Mouse (Mus musculus): ENCODE results near the gene Zfp69. TPM values are rescaled to one million over a fixed set of nuclear protein-coding genes. Genes with fewer than 3 reads are reported as not detected.

Gene Zfp69
- 6.1 and 6.6 TPM in 2 replicates for polyA plus RNA-seq (2014; fragmentation: Nextera tagmentation; extraction: Ambion mirVana)

DNA sequence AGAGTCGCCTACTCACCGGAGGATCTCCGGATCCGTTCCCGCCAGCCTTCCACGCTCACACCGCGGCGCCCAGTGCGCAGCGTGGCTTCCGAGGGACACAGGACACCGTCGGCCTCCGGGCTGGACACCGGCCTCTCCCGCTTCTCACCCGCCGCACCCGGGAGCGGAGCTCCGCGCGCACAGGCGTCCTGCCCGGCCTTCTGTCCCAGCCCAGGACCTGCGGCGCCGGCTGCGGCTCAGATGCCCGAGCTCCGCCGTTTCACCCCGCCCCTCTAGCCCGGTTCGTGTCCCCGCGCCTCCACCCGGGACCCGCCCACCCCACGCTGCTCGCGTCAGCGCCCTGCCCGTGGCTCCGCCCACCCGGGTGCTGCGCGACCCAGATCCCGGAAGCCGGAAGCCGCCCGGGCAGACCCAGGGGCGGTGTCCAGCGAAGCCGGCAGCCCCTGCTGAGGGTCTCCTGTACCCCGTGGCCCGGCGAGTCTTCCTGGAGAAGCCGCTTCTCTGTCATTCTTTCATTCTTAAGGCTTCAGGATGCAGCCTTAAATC, at the start of gene Zfp69:
Zfp69 (minus strand) TSS at position 272 of the 546 bp plus-strand sequence.
- H3K4me2 ChIP-seq (ENCODE audit: low read depth, low read length), result peak within 1 kb of the TSS; percentile 65
- H3K27ac ChIP-seq (replicated peaks; ENCODE audit: low read depth, low read length), result peak within 1 kb of the TSS; percentile 88
- peak within 1 kb of the TSS; percentile 80 for H3K4me3 ChIP-seq (ENCODE audit: low read depth, low read length)
- WGBS, result under 1% methylated on average over 22 of the region's 60 CpGs
- no peaks in the 10 kb centered on the region for H3K9me3 ChIP-seq (ENCODE audit: control insufficient read depth, low read length)
- H3K36me3 ChIP-seq (ENCODE audit: control insufficient read depth, insufficient read depth, low read length), result peaks cover 9% of the 10 kb centered on the region
- no peaks in the 10 kb centered on the region for H3K27me3 ChIP-seq (replicated peaks; ENCODE audit: control insufficient read depth, insufficient read depth, low read length)
- ATAC-seq (ENCODE audit: low read depth), result peak; percentile 98
- no peaks in the 10 kb centered on the region for H3K4me1 ChIP-seq (ENCODE audit: control insufficient read depth, insufficient read depth, low read length)
- peak; percentile 95 for DNase-seq (ENCODE audit: low spot score)
- peak within 1 kb of the TSS; percentile 86 for H3K9ac ChIP-seq (ENCODE audit: low read depth, low read length)

DNA sequence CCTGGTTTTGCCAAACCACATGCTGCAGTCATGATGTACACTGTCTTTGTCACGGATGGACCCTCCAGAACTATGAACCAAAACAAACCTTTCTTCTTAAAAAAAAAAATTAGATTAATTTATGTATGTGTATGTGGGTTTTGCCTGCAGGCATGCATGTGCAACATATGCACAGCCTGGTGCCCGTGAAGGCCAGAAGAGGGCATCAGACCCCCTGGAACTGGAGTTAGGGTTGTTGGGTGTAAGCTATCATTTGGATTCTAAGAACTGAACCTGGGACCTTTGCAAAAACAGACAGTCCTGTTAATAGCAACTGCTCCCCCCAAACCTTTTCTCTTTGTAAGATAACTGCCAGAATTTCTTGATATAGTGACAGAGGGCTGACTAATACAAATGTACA, 49.5 kb upstream of the Zfp69 start:
- H3K27me3 ChIP-seq (replicated peaks; ENCODE audit: control insufficient read depth, insufficient read depth, low read length), result no peaks in the 10 kb centered on the region
- no peak for DNase-seq (ENCODE audit: low spot score)
- H3K36me3 ChIP-seq (ENCODE audit: control insufficient read depth, insufficient read depth, low read length), result no peaks in the 10 kb centered on the region
- H3K9ac ChIP-seq (ENCODE audit: low read depth, low read length), result no peak overlapping the region
- no peak overlapping the region for H3K4me3 ChIP-seq (ENCODE audit: low read depth, low read length)
- ATAC-seq (ENCODE audit: low read depth), result no peak
- H3K9me3 ChIP-seq (ENCODE audit: control insufficient read depth, low read length), result no peaks in the 10 kb centered on the region
- H3K4me1 ChIP-seq (ENCODE audit: control insufficient read depth, insufficient read depth, low read length), result peaks cover 17% of the 10 kb centered on the region
- no peak overlapping the region for H3K4me2 ChIP-seq (ENCODE audit: low read depth, low read length)
- WGBS, result 85% methylated on average over 2 of the region's 2 CpGs
- H3K27ac ChIP-seq (replicated peaks; ENCODE audit: low read depth, low read length), result no peak overlapping the region

DNA sequence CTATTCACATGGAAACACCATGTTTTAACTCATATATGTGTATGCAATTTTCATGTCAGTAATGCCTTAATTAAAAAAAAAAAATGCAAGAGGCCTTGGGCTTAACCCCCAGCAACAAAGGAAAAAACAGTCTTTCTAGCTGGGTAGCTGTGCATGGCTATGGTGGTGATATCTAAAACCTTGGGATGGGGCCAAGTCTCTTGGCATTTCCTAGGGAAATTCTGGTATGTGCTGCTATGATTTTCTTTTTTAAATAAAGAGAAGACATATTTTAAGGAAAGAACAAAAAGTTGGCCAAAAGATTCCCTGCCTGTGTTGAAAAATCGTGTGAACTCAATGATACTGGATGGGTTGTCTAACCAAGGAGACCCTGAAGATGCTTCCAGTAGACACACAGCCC, 44.4 kb upstream of the Zfp69 start:
- H3K27me3 ChIP-seq (replicated peaks; ENCODE audit: control insufficient read depth, insufficient read depth, low read length), result no peaks in the 10 kb centered on the region
- H3K9me3 ChIP-seq (ENCODE audit: control insufficient read depth, low read length), result no peaks in the 10 kb centered on the region
- H3K9ac ChIP-seq (ENCODE audit: low read depth, low read length), result no peak overlapping the region
- WGBS, result 63% methylated on average over 1 of the region's 1 CpGs
- no peak overlapping the region for H3K4me2 ChIP-seq (ENCODE audit: low read depth, low read length)
- H3K27ac ChIP-seq (replicated peaks; ENCODE audit: low read depth, low read length), result no peak overlapping the region
- ATAC-seq (ENCODE audit: low read depth) (no peak), DNase-seq (ENCODE audit: low spot score) (peak; percentile 20)
- no peak overlapping the region for H3K4me3 ChIP-seq (ENCODE audit: low read depth, low read length)
- H3K4me1 ChIP-seq (ENCODE audit: control insufficient read depth, insufficient read depth, low read length), result peaks cover 10% of the 10 kb centered on the region; the same call in 1 of the 2 replicates
- no peaks in the 10 kb centered on the region for H3K36me3 ChIP-seq (ENCODE audit: control insufficient read depth, insufficient read depth, low read length)

- Histone ChIP-seq H3K4me2 (ENCODE audit: low read depth, low read length) (no peak overlapping the region), H3K4me1 (ENCODE audit: control insufficient read depth, insufficient read depth, low read length) (peaks cover 10% of the 10 kb centered on the region; the same call in 1 of the 2 replicates), H3K9ac (ENCODE audit: low read depth, low read length) (no peak overlapping the region), H3K27me3 (replicated peaks; ENCODE audit: control insufficient read depth, insufficient read depth, low read length) (no peaks in the 10 kb centered on the region), H3K27ac (replicated peaks; ENCODE audit: low read depth, low read length) (no peak overlapping the region), H3K9me3 (ENCODE audit: control insufficient read depth, low read length) (0 out of 2 replicates have a peak, but pooled peaks cover 6% of the 10 kb centered on the region), H3K4me3 (ENCODE audit: low read depth, low read length) (no peak overlapping the region), H3K36me3 (ENCODE audit: control insufficient read depth, insufficient read depth, low read length) (no peaks in the 10 kb centered on the region)
- 90% methylated on average over 1 of the region's 1 CpGs for WGBS
- DNase-seq (ENCODE audit: low spot score) (no peak), ATAC-seq (ENCODE audit: low read depth) (no peak)
Measured at GRCm38 (mm10) chr4:120993025-120993424, 41.5 kb upstream of the Zfp69 start.

- Histone ChIP-seq H3K9me3 (ENCODE audit: control insufficient read depth, low read length) (0 out of 2 replicates have a peak, but pooled peaks cover 6% of the 10 kb centered on the region), H3K4me2 (ENCODE audit: low read depth, low read length) (no peak overlapping the region), H3K27me3 (replicated peaks; ENCODE audit: control insufficient read depth, insufficient read depth, low read length) (no peaks in the 10 kb centered on the region), H3K27ac (replicated peaks; ENCODE audit: low read depth, low read length) (no peak overlapping the region), H3K4me3 (ENCODE audit: low read depth, low read length) (no peak overlapping the region), H3K4me1 (ENCODE audit: control insufficient read depth, insufficient read depth, low read length) (peaks cover 10% of the 10 kb centered on the region; the same call in 1 of the 2 replicates), H3K9ac (ENCODE audit: low read depth, low read length) (no peak overlapping the region), H3K36me3 (ENCODE audit: control insufficient read depth, insufficient read depth, low read length) (no peaks in the 10 kb centered on the region)
- 66% methylated on average over 2 of the region's 2 CpGs for WGBS
- no peak for DNase-seq (ENCODE audit: low spot score)
- ATAC-seq (ENCODE audit: low read depth), result no peak
Measured at GRCm38 (mm10) chr4:120992284-120992683, 40.8 kb upstream of the Zfp69 start.

DNA sequence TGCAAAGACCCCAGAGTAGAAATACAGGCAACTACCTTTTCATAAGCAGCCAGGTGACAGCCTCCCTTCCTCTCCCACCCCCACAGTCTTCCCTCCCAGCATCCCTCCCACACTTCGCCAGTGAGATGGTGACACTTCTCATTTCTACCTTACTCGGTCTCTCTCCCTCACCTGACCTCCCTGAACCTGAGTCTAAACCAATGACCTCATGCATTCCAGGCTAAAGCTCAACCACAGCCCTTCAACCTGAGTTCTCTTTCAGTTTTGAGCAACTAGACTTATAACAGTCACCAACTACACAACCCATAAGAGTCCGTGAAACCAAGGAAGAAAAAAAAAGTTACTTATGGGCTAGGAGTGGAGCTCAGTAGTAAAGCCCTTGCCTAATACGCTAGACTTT, 35.8 kb upstream of the Zfp69 start:
- ATAC-seq (ENCODE audit: low read depth), result no peak
- WGBS, result 79% methylated on average over 4 of the region's 4 CpGs

DNA sequence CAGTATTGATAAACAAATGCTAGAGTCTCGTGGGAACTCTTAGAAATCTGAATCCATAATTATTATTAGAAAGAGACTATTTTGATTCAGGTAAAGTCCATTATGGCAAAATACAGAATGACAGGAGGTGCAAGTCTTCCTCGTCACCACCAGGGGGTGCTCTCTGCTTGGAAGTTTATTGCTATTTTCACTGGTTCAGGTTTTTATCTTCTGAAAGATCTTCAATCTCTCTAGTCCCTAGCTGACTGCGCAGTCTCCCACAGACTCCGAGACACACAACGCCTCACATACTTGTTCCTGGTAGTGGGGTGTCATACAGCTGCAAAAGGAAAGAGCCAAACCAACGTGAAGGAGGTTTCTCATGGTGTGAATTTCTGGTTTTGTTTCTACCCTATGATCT, 34.9 kb upstream of the Zfp69 start:
- no peak overlapping the region for H3K4me2 ChIP-seq (ENCODE audit: low read depth, low read length)
- no peak overlapping the region for H3K4me3 ChIP-seq (ENCODE audit: low read depth, low read length)
- peaks cover 17% of the 10 kb centered on the region; the same call in 1 of the 2 replicates for H3K36me3 ChIP-seq (ENCODE audit: control insufficient read depth, insufficient read depth, low read length)
- H3K4me1 ChIP-seq (ENCODE audit: control insufficient read depth, insufficient read depth, low read length), result no peaks in the 10 kb centered on the region
- no peak overlapping the region for H3K27ac ChIP-seq (replicated peaks; ENCODE audit: low read depth, low read length)
- ATAC-seq (ENCODE audit: low read depth) (no peak), DNase-seq (ENCODE audit: low spot score) (peak; percentile 66)
- 13% methylated on average over 6 of the region's 6 CpGs for WGBS
- 0 out of 2 replicates have a peak, but pooled peaks cover 6% of the 10 kb centered on the region for H3K9me3 ChIP-seq (ENCODE audit: control insufficient read depth, low read length)
- no peaks in the 10 kb centered on the region for H3K27me3 ChIP-seq (replicated peaks; ENCODE audit: control insufficient read depth, insufficient read depth, low read length)
- H3K9ac ChIP-seq (ENCODE audit: low read depth, low read length), result no peak overlapping the region

More for the DNA sequence above, 35.8 kb upstream of the Zfp69 start:
- H3K4me2 ChIP-seq (ENCODE audit: low read depth, low read length), result no peak overlapping the region
- no peaks in the 10 kb centered on the region for H3K27me3 ChIP-seq (replicated peaks; ENCODE audit: control insufficient read depth, insufficient read depth, low read length)
- H3K9me3 ChIP-seq (ENCODE audit: control insufficient read depth, low read length), result 0 out of 2 replicates have a peak, but pooled peaks cover 6% of the 10 kb centered on the region
- peaks cover 14% of the 10 kb centered on the region; the same call in 1 of the 2 replicates for H3K36me3 ChIP-seq (ENCODE audit: control insufficient read depth, insufficient read depth, low read length)
- DNase-seq (ENCODE audit: low spot score), result no peak
- H3K27ac ChIP-seq (replicated peaks; ENCODE audit: low read depth, low read length), result no peak overlapping the region
- no peak overlapping the region for H3K4me3 ChIP-seq (ENCODE audit: low read depth, low read length)
- H3K4me1 ChIP-seq (ENCODE audit: control insufficient read depth, insufficient read depth, low read length), result no peaks in the 10 kb centered on the region
- no peak overlapping the region for H3K9ac ChIP-seq (ENCODE audit: low read depth, low read length)

DNA sequence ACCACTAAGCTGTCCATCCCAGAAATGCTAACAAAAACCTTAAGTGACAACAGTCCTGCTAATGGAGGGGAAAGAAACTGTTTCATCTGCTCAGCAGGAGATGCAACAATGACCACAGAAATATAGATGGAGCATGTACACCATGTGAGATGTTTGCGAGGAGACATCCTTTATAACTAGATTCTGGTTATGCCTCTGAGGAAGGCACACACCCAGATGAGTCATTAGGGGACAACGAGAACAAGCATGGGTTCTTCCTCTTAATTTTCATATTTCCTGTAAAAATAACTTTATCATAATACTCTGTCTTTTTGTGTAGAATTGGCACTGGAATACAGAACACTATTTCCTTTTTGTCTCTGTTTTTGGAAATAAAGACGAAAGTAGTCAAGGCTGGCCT, 26.7 kb upstream of the Zfp69 start:
- DNase-seq (ENCODE audit: low spot score), result no peak
- Histone ChIP-seq H3K4me1 (ENCODE audit: control insufficient read depth, insufficient read depth, low read length) (no peaks in the 10 kb centered on the region), H3K9me3 (ENCODE audit: control insufficient read depth, low read length) (no peaks in the 10 kb centered on the region), H3K4me2 (ENCODE audit: low read depth, low read length) (no peak overlapping the region), H3K36me3 (ENCODE audit: control insufficient read depth, insufficient read depth, low read length) (peaks cover 32% of the 10 kb centered on the region), H3K4me3 (ENCODE audit: low read depth, low read length) (no peak overlapping the region), H3K27ac (replicated peaks; ENCODE audit: low read depth, low read length) (no peak overlapping the region), H3K27me3 (replicated peaks; ENCODE audit: control insufficient read depth, insufficient read depth, low read length) (no peaks in the 10 kb centered on the region), H3K9ac (ENCODE audit: low read depth, low read length) (no peak overlapping the region)
- WGBS, result 84% methylated on average over 3 of the region's 3 CpGs
- no peak for ATAC-seq (ENCODE audit: low read depth)

- H3K27me3 ChIP-seq (replicated peaks; ENCODE audit: control insufficient read depth, insufficient read depth, low read length), result no peaks in the 10 kb centered on the region
- H3K4me1 ChIP-seq (ENCODE audit: control insufficient read depth, insufficient read depth, low read length), result no peaks in the 10 kb centered on the region
- DNase-seq (ENCODE audit: low spot score) (no peak), ATAC-seq (ENCODE audit: low read depth) (no peak)
- no peak overlapping the region for H3K27ac ChIP-seq (replicated peaks; ENCODE audit: low read depth, low read length)
- H3K4me3 ChIP-seq (ENCODE audit: low read depth, low read length), result no peak overlapping the region
- no peak overlapping the region for H3K9ac ChIP-seq (ENCODE audit: low read depth, low read length)
- H3K36me3 ChIP-seq (ENCODE audit: control insufficient read depth, insufficient read depth, low read length), result peaks cover 42% of the 10 kb centered on the region
- H3K9me3 ChIP-seq (ENCODE audit: control insufficient read depth, low read length), result no peaks in the 10 kb centered on the region
- 87% methylated on average over 4 of the region's 4 CpGs for WGBS
- H3K4me2 ChIP-seq (ENCODE audit: low read depth, low read length), result no peak overlapping the region
Measured at GRCm38 (mm10) chr4:120975428-120975734, 23.9 kb upstream of the Zfp69 start.

Data from embryonic facial prominence, embryonic 14.5 days (tissue).